Mouse (Mus musculus): ENCODE data around the gene Batf3.

Gene Batf3

DNA sequence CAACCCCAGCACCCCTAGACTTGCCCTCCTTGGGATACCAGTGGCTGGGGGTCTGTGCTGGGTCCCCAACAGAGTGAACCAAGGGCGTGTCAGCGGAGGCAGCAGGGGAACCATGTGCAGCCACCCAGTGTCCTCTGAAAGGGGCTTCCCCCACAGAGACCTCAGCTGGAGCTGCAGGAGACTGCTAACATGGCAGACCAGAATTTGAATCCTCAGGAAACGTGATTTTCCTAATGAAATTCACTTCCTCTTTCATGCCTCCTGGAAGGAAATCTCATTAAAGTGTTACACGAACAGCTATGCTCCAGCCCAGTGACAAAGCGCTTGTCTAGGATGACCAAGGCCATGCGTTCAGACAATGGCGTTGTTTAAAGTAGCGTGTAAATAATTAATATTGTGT lies 10.7 kb upstream of the Batf3 start:
- DNase-seq, result no peak

DNA sequence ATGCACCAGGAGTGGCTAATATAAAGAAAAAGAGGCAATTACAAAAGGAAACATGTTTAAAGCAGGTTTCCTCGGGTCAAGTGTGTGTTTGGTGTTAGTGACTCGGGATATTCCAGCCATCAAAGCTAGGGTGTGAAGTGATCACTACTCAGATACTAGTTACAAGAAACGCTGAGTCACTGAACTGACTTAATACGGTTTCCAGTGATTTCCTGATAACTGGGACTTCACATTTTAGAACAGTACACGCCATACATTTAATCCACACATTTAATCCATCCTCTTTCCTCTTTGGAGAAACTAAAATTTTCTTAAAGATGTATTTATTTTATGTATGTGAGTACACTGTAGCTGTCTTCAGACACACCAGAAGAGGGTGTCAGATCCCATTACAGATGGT lies 9.7 kb upstream of the Batf3 start:
- DNase-seq, result no peak

DNA sequence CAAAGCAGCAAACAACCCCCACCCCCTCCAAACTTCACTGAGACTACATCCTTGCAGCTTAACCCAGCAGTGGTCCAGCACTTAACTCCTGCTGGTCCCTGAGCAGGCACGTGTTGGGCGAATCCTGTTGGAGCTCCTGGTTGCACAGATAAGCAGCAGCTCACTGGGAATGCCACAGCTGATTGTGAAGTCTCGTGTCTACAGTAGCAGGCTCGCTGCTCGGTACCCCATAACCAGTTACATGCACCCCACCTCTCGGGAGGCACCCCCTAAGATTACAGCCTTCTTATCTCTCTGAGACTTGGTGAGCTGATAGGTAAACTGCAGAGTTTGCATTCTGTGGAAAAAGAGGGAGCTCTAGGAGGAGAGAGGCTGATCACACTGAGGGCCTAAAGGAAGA lies 8.3 kb upstream of the Batf3 start:
- no peak for DNase-seq

- DNase-seq, result no peak
Measured at GRCm38 (mm10) chr1:191092050-191092449, 5.6 kb upstream of the Batf3 start.

DNA sequence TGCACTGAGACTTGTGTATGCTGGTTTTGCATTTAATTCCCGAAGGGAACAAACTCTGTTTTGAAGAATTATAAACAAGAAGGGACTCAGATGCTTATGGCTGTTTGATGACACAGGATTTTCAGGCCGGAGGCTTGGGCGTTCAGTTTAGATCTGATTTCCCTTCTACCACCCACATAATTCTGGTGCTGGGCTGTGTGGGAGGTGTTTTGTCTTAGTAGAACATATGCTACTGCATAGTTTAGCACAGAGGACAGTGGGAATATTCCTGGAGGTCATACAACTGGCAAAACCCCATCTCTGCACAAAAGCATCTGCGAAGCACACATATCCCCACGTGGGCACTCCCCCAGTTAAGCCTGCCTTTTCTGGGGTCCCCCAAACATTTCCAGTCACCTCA lies 4.1 kb upstream of the Batf3 start:
- no peak for DNase-seq

- DNase-seq, result no peak
Measured at GRCm38 (mm10) chr1:191095019-191095418, 2.6 kb upstream of the Batf3 start.

GRCm38 (mm10) chr1:191096871-191097681 lies 571 bp upstream of the Batf3 start:
- DNase-seq, result no peak

- no peak for DNase-seq
Measured at GRCm38 (mm10) chr1:191099114-191099513, 1.5 kb downstream of the Batf3 start.

- no peak for DNase-seq
Measured at GRCm38 (mm10) chr1:191099772-191100291, 2.2 kb downstream of the Batf3 start.

DNA sequence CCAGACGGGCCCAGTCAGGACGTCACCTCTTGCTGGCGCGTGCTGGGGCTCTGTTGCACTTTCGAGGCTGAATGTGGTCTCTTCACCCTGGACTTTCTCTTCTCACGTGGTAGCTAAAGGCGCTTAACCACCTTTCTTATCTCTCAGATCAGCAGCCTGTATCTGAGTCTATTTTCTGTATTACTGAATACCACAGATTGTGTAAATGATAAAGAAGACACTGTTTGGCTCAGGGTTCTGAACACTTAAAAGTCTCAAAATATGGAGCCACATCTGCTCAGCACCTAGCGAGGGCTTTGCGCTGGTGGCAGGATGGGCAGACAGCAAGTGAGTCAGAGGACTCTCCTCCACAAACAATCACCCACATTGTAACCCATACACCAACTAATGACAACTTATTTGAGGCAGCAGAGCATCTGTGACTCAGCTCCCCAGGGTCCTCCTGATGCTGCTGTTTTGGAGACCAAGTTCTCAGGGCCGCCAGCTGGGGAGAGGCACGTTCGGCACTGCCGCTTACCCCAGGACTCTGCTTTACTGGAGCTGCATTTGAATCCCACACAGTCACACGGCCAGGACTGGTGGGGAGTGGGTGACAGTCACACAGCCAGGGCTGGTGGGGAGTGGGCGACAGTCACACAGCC lies 5.2 kb downstream of the Batf3 start:
- no peak for DNase-seq

- no peak for DNase-seq
Measured at GRCm38 (mm10) chr1:191105246-191105645, 7.6 kb downstream of the Batf3 start.

DNA sequence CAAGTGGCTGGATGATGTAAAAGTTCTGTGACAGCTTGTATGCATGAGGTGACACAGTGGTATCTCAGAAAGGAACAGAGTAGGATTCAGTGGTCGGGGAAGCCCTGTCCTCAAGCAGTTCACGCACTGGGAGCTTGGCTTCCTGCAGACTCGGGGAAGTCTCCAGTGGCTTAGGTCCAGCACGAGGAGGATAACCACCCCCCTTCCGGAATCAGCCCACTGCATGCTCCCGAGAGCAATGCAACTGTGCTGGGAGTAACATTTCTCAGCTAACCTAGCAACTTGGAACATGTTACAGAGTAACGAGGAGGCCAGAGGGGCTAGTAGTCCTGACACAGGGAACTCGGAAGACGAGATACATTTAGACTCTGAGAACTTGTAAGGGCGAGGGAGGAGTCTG lies 9.7 kb downstream of the Batf3 start:
- DNase-seq, result no peak

DNA sequence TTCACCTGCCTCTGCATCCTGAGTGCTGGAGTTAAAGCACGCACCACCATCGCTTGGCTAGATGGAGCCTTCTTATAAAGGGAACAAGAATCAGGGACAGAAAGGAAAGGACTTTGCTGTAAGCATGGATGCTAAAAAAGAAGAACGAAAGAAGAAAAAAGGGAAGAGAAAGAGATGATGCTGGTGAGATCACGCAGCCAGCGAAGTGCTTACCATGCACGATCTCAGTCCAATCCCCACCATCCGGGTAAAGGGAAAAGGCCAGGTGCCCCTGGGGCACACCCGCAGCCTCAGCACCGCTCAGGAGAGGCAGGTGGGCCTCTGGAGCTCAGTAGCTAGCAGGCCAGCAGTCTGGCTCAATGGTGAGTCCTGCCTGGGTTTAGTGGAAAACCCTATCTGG lies 12.3 kb downstream of the Batf3 start:
- DNase-seq, result no peak

GRCm38 (mm10) chr1:191111146-191111545 lies 13.5 kb downstream of the Batf3 start:
- DNase-seq, result peak; percentile 19

GRCm38 (mm10) chr1:191114868-191115267 lies 17.2 kb downstream of the Batf3 start:
- no peak for DNase-seq

- no peak for DNase-seq
Measured at GRCm38 (mm10) chr1:191115514-191116238, 18.0 kb downstream of the Batf3 start.

DNA sequence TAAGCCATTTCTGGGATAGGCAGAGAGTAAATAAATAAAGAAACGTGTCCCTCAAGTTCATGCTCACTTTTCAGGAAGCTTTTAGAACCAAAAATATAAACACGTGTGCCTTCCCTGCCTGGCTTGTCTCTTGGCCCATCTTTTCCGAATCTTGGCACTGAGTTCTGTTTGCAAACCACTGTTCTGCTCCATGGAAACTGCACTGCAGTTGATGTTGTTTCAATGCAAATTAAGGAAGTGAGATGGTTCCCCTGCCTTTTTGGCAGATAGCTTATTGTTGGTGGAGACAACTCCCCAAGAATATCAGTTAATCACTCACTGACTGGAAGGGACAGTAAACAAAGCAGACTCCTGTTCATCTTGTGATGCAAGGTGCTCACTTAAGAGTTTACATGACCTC lies 25.1 kb downstream of the Batf3 start:
- no peak for DNase-seq

- no peak for DNase-seq
Measured at GRCm38 (mm10) chr1:191123696-191124095, 26.0 kb downstream of the Batf3 start.

GRCm38 (mm10) chr1:191124288-191124687 lies 26.6 kb downstream of the Batf3 start:
- no peak for DNase-seq

GRCm38 (mm10) chr1:191125811-191126638 lies 28.4 kb downstream of the Batf3 start:
- DNase-seq, result peak; percentile 87

- DNase-seq, result no peak
Measured at GRCm38 (mm10) chr1:191131692-191132091, 34.0 kb downstream of the Batf3 start.

- no peak for DNase-seq
Measured at GRCm38 (mm10) chr1:191132240-191132639, 34.6 kb downstream of the Batf3 start.

DNA sequence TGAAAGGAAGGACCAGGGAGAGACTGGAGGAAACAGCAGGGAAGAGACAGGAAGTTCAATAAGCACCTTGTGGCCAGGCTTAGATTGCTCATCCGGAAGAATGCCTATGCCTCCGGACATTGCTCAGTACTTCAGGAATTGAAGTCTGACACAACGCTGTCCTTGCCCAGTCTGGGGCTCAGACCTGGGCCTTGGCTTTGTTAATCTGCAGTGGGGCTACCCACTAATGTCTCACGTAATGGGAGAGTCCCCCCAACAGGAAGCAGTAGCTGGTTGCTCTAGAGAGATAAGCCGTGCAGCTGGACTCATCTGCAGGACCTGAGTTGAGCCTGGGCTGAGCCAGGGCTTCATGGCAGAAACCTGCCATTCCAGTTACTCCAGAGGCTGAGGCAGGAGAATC lies 35.3 kb downstream of the Batf3 start:
- DNase-seq, result no peak
